Mouse (Mus musculus) embryo, embryonic 11 days (tissue): ENCODE data around the gene Zer1.
"Not testable (repeated sequence)": the region's sequence is repeated elsewhere in the genome, so short reads cannot be mapped to it uniquely, and the experiment has no call there.

Experiments used
- DNase-seq: peaks from one replicate; pipeline ENCODE4 v3.0.0-alpha.2; 2015

The Zer1 gene

GRCm38 (mm10) chr2:30076959-30077358 is 47.4 kb downstream of the Zer1 start:
- DNase-seq, result no peak

DNA sequence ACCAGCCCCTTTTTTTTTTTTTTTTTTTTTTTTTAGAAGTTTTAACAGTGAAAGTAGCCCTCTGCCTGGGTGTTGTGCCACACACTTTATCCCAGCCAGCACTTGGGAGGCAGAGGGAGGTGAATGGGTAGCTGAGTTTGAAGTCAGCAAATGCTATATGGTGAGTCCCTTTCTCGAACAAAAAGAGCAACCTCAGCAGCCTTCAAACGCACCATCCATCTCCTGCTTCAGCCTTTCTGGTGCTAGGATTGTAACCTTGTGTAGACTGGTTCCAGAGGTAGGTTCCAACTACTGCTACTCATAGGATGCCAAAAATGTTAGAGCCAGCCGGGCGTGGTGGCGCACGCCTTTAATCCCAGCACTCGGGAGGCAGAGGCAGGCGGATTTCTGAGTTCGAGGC is 47.9 kb downstream of the Zer1 start:
- DNase-seq, result no peak

GRCm38 (mm10) chr2:30075625-30076024 is 48.8 kb downstream of the Zer1 start:
- DNase-seq, result no peak

GRCm38 (mm10) chr2:30073285-30073684 is 51.1 kb downstream of the Zer1 start:
- no peak for DNase-seq

- DNase-seq, result no peak
These were observed 51.5 kb downstream of the Zer1 start for GRCm38 (mm10) chr2:30072875-30073274.

DNA sequence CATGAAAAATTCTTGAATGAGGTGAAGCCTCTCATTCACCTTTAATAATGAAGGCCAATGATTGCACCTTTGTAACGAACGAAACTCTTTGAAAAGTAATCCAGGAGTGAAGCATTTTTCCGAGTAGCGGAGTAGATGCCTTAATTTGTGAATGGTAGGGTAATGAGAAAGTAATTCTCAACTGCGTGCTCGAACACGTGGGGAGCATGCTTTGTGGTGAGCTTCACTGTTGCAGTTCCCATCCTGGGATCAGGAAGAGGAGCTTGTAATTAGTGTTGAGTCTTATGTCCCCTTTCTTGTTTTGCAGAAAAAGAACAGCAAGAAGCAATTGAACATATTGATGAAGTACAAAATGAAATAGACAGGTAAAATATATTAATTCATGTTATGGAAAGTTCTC is 56.4 kb downstream of the Zer1 start:
- DNase-seq, result no peak

GRCm38 (mm10) chr2:30067031-30067888 is 57.1 kb downstream of the Zer1 start:
- DNase-seq, result peak; percentile 72

- peak; percentile 98 for DNase-seq
These were observed 58.1 kb downstream of the Zer1 start for GRCm38 (mm10) chr2:30066046-30066901.

GRCm38 (mm10) chr2:30064298-30064697 is 60.1 kb downstream of the Zer1 start:
- DNase-seq, result no peak

DNA sequence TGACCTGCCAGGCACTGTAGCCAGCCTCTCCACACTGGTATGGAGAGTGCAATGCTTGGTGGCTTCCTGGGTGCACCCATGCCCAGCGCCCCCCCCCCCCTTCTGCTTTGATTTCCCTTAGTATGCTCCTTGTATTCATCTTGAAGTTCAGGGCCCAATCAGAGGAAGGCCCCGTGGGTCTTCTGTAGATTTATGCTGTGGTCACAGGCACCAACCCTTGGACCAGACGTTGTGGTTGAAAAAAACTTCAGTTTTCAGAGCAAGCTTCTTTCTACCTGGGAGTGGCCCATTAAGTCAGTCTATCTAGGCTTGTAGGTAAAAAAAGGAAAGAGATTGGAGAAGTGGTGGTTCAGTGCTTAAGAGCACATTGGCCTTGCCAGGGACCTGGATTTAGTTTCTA is 60.6 kb downstream of the Zer1 start:
- no peak for DNase-seq

GRCm38 (mm10) chr2:30063235-30063634 is 61.1 kb downstream of the Zer1 start:
- DNase-seq, result no peak

DNA sequence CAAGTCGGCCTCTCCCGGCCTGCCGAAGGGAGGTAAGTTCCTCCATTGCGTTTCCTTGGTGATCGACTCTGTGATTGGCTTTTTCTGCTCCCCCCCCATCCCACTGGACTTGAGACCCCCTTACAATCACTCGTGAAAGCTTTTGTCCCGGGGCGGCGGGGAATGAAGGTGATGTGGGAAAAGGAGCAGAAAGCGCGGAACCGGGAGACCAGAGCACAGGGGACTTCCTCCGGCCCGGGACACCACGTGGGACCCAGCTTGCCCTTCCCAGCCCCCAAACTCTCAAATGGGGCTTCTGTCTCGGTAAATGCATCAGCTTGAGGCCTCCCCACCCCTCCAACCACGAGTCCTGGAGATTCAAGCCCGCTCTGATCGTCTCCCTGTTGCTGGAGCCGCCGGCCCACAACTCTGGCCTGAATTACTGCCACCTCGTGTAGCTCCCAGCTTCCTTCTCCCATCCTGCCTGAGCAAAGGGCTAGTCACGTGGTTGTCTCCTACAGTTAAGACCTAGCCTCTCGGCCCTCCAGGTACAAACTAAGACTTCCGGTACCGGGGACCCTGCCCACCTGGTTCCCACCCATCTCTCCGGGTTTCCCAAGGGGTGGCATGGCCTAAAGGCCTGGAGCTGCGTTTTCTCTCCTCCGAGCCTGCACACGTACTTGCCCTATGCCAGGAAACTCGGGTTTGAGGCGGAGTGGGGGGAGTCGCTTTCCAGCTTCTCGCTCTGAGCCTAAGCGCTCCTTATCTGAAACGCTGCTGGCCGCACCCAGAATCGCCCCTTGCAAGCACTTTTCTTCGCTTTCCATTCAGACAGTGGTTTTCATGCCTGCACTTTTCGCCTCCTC is 61.9 kb downstream of the Zer1 start:
- peak; percentile 82 for DNase-seq

DNA sequence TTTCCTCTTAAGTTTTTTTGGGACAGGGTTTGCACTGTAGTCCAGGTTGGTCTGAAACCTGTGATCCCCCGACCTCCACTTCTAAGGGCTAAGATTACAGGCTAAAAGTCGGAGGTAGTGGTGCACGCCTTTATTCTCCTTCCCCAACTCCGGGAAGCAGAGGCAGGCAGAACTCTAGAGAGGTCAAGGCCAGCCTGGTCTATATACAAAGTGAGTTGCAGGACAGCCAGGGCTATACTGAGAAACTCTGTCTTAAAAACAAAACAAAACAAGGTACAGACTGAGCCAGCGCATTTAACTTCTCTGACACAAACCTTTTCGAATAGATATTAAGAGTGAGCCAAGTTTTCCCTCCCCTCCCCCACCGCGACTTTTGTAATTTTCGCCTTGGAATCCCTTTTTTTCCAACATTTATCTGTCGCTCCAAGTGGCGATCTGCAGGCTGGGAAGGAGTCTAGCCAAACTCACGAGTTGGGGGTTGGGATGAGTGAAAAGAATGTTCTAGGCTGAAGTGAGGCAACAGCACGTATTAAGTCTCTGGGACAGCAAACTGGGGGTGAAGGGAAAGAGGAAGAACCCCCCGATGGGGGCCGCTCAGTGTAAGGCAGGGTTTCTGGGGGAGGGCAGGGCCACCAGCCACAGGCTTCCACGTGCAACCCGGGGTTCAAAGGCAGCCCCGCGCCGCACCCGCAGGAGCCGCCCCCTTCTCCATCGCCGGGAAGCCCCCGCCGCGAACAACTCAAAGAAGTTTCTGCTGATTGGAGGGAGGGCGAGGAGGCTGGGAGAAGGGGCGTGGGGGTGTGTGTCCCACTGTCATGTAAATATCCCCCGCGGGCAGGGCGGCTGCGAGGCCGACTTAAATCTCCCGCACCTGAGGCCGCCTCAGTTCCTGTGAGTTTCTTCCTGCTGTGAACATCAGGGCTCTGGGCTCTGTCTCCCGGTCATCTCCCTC is 62.9 kb downstream of the Zer1 start:
- peak; percentile 91 for DNase-seq

DNA sequence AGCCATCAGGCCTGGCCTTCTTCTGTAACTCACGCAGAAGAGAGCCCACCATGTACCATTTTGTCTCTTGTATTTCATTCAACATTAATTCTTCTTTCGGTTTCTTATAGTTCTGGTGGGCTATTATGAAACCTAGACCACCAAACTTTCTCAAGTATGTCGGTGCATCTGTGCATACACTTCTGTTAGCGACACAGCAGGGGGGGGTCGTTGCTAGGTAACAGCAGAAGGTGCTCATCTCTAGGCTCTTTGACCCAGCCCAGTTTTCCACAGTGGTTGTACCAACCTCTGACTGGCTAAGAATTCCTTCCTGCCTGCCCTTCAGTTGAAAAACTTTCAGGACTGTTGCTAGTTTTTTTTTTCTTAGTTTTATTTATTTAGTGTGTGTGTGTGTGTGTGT is 66.0 kb downstream of the Zer1 start:
- DNase-seq, result no peak

- peak; percentile 59 for DNase-seq
These were observed 67.0 kb downstream of the Zer1 start, which contains the start of gene Set for GRCm38 (mm10) chr2:30057223-30057904. Gene Set (plus strand): TSS chr2:30057378.

- DNase-seq, result no peak
These were observed 67.6 kb downstream of the Zer1 start for GRCm38 (mm10) chr2:30056736-30057135.

DNA sequence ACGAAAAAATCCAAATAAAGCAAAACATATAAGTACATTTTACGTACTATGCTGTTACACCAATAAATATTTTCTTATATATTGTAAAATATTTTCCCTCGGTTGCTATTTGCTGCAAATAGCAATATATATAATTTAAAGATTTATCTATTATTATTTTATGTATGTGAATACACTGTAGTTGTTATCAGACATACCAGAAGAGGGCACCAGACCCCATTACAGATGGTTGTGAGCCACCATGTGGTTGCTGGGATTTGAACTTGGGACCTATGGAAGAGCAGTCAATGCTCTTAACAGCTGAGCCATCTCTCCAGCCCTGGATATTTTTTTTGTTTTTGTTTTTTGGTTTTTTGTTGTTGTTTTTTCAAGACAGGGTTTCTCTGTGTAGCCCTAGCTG is 69.1 kb downstream of the Zer1 start:
- DNase-seq, result not testable (repeated sequence)

- no peak for DNase-seq
These were observed 72.2 kb downstream of the Zer1 start for GRCm38 (mm10) chr2:30051992-30052761.

- DNase-seq, result no peak
These were observed 74.6 kb downstream of the Zer1 start for GRCm38 (mm10) chr2:30049831-30050230.

DNA sequence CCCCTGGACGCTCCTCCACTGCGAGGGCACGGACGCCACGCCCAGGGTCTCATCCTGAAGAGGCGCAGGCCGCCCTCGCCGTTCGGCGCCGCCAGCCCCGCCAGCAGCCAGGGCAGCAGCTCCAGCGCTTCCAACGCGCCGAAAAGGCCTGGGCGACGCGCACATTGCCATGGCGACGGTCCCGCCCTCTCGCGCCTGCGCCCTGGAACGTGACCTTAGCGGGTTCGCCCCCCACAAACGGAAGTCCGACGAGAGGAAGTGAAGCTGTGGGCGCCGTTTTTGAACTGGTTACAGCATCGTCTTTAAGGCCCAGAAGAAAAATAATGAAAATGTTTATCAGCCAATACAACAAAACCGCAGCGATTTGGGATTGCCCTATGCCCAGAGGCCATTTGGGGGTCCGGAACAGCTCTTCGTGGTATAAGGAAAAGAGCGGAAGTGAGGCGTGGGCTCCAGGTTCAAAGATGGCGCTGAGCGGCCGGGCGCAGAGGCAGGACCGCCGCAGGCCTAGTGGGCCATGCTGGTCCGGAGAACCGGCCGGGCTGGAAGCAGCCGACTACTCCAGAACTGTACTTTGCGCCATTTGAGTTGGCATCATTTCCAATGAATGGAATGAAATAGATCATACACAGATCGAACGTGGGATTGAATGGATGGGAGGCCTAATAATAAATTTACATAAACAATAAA is 75.5 kb downstream of the Zer1 start, which contains the start of gene Wdr34:
Gene Wdr34 (minus strand): TSS at position 183 of the 690 bp plus-strand sequence.
- DNase-seq, result peak; percentile 98
